Mouse (Mus musculus): Measurements from ENCODE around the gene Gm609. TPM values are rescaled to one million over a fixed set of nuclear protein-coding genes. Genes with fewer than 3 reads are reported as not detected.

Gm609 gene
- total RNA-seq, 4 experiments from 2014 or later: 0.24 to 0.49 (median 0.38) TPM

- DNase-seq (ENCODE audit: low spot score in 2 of 2): no peak
Observed at GRCm38 (mm10) chr16:45397440-45397839, 95.3 kb downstream of the Gm609 start.

GRCm38 (mm10) chr16:45392246-45392645, 100.5 kb downstream of the Gm609 start:
- DNase-seq (ENCODE audit: low spot score in 2 of 2): no peak

GRCm38 (mm10) chr16:45391680-45392079, 101.1 kb downstream of the Gm609 start:
- DNase-seq (ENCODE audit: low spot score in 2 of 2): no peak

- DNase-seq (ENCODE audit: low spot score in 2 of 2): no peak
Observed at GRCm38 (mm10) chr16:45390286-45390956, 102.3 kb downstream of the Gm609 start.

- no peak for DNase-seq (ENCODE audit: low spot score in 2 of 2)
Observed at GRCm38 (mm10) chr16:45389833-45390232, 102.9 kb downstream of the Gm609 start.

- no peak for DNase-seq (ENCODE audit: low spot score in 2 of 2)
Observed at GRCm38 (mm10) chr16:45389041-45389440, 103.7 kb downstream of the Gm609 start.

GRCm38 (mm10) chr16:45381811-45382210, 111.0 kb downstream of the Gm609 start:
- no peak for DNase-seq (ENCODE audit: low spot score in 2 of 2)

- DNase-seq (ENCODE audit: low spot score in 2 of 2): no peak
Observed at GRCm38 (mm10) chr16:45378959-45379358, 113.8 kb downstream of the Gm609 start.

GRCm38 (mm10) chr16:45378147-45378943, 114.4 kb downstream of the Gm609 start:
- no peak for DNase-seq (ENCODE audit: low spot score in 2 of 2)

GRCm38 (mm10) chr16:45377332-45377731, 115.4 kb downstream of the Gm609 start:
- no peak for DNase-seq (ENCODE audit: low spot score in 2 of 2)

GRCm38 (mm10) chr16:45376812-45377211, 116.0 kb downstream of the Gm609 start:
- no peak for DNase-seq (ENCODE audit: low spot score in 2 of 2)

- peak; percentile 31 to 45 for DNase-seq (ENCODE audit: low spot score in 2 of 2)
Observed at GRCm38 (mm10) chr16:45376294-45376693, 116.5 kb downstream of the Gm609 start.

GRCm38 (mm10) chr16:45375506-45376225, 117.1 kb downstream of the Gm609 start:
- no peak for DNase-seq (ENCODE audit: low spot score in 2 of 2)

GRCm38 (mm10) chr16:45374074-45374473, 118.7 kb downstream of the Gm609 start:
- no peak for DNase-seq (ENCODE audit: low spot score in 2 of 2)

- DNase-seq (ENCODE audit: low spot score in 2 of 2): no peak
Observed at GRCm38 (mm10) chr16:45371076-45371475, 121.7 kb downstream of the Gm609 start.

- no peak for DNase-seq (ENCODE audit: low spot score in 2 of 2)
Observed at GRCm38 (mm10) chr16:45369285-45369965, 123.3 kb downstream of the Gm609 start.

- DNase-seq (ENCODE audit: low spot score in 2 of 2): no peak
Observed at GRCm38 (mm10) chr16:45366111-45366510, 126.7 kb downstream of the Gm609 start.

GRCm38 (mm10) chr16:45365353-45365752, 127.4 kb downstream of the Gm609 start:
- DNase-seq (ENCODE audit: low spot score in 2 of 2): no peak

- DNase-seq (ENCODE audit: low spot score in 2 of 2): no peak
Observed at GRCm38 (mm10) chr16:45364627-45365026, 128.1 kb downstream of the Gm609 start.

- DNase-seq (ENCODE audit: low spot score in 2 of 2): no peak
Observed at GRCm38 (mm10) chr16:45363480-45364045, 129.2 kb downstream of the Gm609 start.
